Mouse (Mus musculus): ENCODE measurements around the gene Paqr5. TPM values are rescaled to one million over a fixed set of nuclear protein-coding genes. Genes with fewer than 3 reads are reported as not detected.

The Paqr5 gene
- polyA plus RNA-seq, 1 experiment: 0.33 TPM

- no peak for TF ChIP-seq POLR2A (IDR thresholded peaks at IDR 0.05; ENCODE audit: borderline replicate concordance, extremely low read depth, insufficient read depth, insufficient read length, poor library complexity, severe bottlenecking)
- DNase-seq (ENCODE audit: low read depth): peak; percentile 13
Observed at GRCm38 (mm10) chr9:62028072-62028471, 1.4 kb upstream of the Paqr5 start.

GRCm38 (mm10) chr9:62025056-62025455, 1.6 kb downstream of the Paqr5 start:
- no peak for TF ChIP-seq CTCF (IDR thresholded peaks at IDR 0.05; ENCODE audit: borderline replicate concordance, extremely low read depth, insufficient read depth, insufficient read length)
- TF ChIP-seq POLR2A (IDR thresholded peaks at IDR 0.05; ENCODE audit: borderline replicate concordance, extremely low read depth, insufficient read depth, insufficient read length, poor library complexity, severe bottlenecking): no peak
- DNase-seq (ENCODE audit: low read depth): no peak

GRCm38 (mm10) chr9:62023879-62024278, 2.8 kb downstream of the Paqr5 start:
- TF ChIP-seq CTCF (IDR thresholded peaks at IDR 0.05; ENCODE audit: borderline replicate concordance, extremely low read depth, insufficient read depth, insufficient read length): no peak
- TF ChIP-seq POLR2A (IDR thresholded peaks at IDR 0.05; ENCODE audit: borderline replicate concordance, extremely low read depth, insufficient read depth, insufficient read length, poor library complexity, severe bottlenecking): no peak
- DNase-seq (ENCODE audit: low read depth): no peak

GRCm38 (mm10) chr9:62022961-62023680, 3.5 kb downstream of the Paqr5 start:
- TF ChIP-seq POLR2A (IDR thresholded peaks at IDR 0.05; ENCODE audit: borderline replicate concordance, extremely low read depth, insufficient read depth, insufficient read length, poor library complexity, severe bottlenecking): no peak
- no peak for TF ChIP-seq CTCF (IDR thresholded peaks at IDR 0.05; ENCODE audit: borderline replicate concordance, extremely low read depth, insufficient read depth, insufficient read length)
- no peak for DNase-seq (ENCODE audit: low read depth)

GRCm38 (mm10) chr9:62021583-62022120, 5.0 kb downstream of the Paqr5 start:
- TF ChIP-seq CTCF (IDR thresholded peaks at IDR 0.05; ENCODE audit: borderline replicate concordance, extremely low read depth, insufficient read depth, insufficient read length) (no peak), POLR2A (IDR thresholded peaks at IDR 0.05; ENCODE audit: borderline replicate concordance, extremely low read depth, insufficient read depth, insufficient read length, poor library complexity, severe bottlenecking) (no peak)
- no peak for DNase-seq (ENCODE audit: low read depth)

GRCm38 (mm10) chr9:62020259-62020658, 6.4 kb downstream of the Paqr5 start:
- TF ChIP-seq POLR2A (IDR thresholded peaks at IDR 0.05; ENCODE audit: borderline replicate concordance, extremely low read depth, insufficient read depth, insufficient read length, poor library complexity, severe bottlenecking): no peak
- TF ChIP-seq CTCF (IDR thresholded peaks at IDR 0.05; ENCODE audit: borderline replicate concordance, extremely low read depth, insufficient read depth, insufficient read length): no peak
- no peak for DNase-seq (ENCODE audit: low read depth)

- no peak for DNase-seq (ENCODE audit: low read depth)
- no peak for TF ChIP-seq CTCF (IDR thresholded peaks at IDR 0.05; ENCODE audit: borderline replicate concordance, extremely low read depth, insufficient read depth, insufficient read length)
- no peak for TF ChIP-seq POLR2A (IDR thresholded peaks at IDR 0.05; ENCODE audit: borderline replicate concordance, extremely low read depth, insufficient read depth, insufficient read length, poor library complexity, severe bottlenecking)
Observed at GRCm38 (mm10) chr9:62018229-62019093, 8.2 kb downstream of the Paqr5 start.

- no peak for DNase-seq (ENCODE audit: low read depth)
- TF ChIP-seq CTCF (IDR thresholded peaks at IDR 0.05; ENCODE audit: borderline replicate concordance, extremely low read depth, insufficient read depth, insufficient read length): no peak
- no peak for TF ChIP-seq POLR2A (IDR thresholded peaks at IDR 0.05; ENCODE audit: borderline replicate concordance, extremely low read depth, insufficient read depth, insufficient read length, poor library complexity, severe bottlenecking)
Observed at GRCm38 (mm10) chr9:62017329-62017728, 9.3 kb downstream of the Paqr5 start.

- no peak for DNase-seq (ENCODE audit: low read depth)
- TF ChIP-seq CTCF (IDR thresholded peaks at IDR 0.05; ENCODE audit: borderline replicate concordance, extremely low read depth, insufficient read depth, insufficient read length) (peak; percentile 28; the same call in 1 of the 2 replicates), POLR2A (IDR thresholded peaks at IDR 0.05; ENCODE audit: borderline replicate concordance, extremely low read depth, insufficient read depth, insufficient read length, poor library complexity, severe bottlenecking) (no peak)
Observed at GRCm38 (mm10) chr9:62015504-62015903, 11.2 kb downstream of the Paqr5 start.

GRCm38 (mm10) chr9:62013316-62014097, 13.1 kb downstream of the Paqr5 start:
- no peak for TF ChIP-seq POLR2A (IDR thresholded peaks at IDR 0.05; ENCODE audit: borderline replicate concordance, extremely low read depth, insufficient read depth, insufficient read length, poor library complexity, severe bottlenecking)
- TF ChIP-seq CTCF (IDR thresholded peaks at IDR 0.05; ENCODE audit: borderline replicate concordance, extremely low read depth, insufficient read depth, insufficient read length): no peak
- DNase-seq (ENCODE audit: low read depth): no peak

GRCm38 (mm10) chr9:62008360-62008759, 18.3 kb downstream of the Paqr5 start:
- DNase-seq (ENCODE audit: low read depth): no peak
- TF ChIP-seq CTCF (IDR thresholded peaks at IDR 0.05; ENCODE audit: borderline replicate concordance, extremely low read depth, insufficient read depth, insufficient read length) (no peak), POLR2A (IDR thresholded peaks at IDR 0.05; ENCODE audit: borderline replicate concordance, extremely low read depth, insufficient read depth, insufficient read length, poor library complexity, severe bottlenecking) (no peak)
